ENCODE assay signal across 16 mouse cellular contexts in genomic region chr5:138258078-138258477, GRCm38 (mm10). TPM values are rescaled to one million over a fixed set of nuclear protein-coding genes. Genes with fewer than 3 reads are reported as not detected.
"Had no signal": no experiment of that assay in that cellular context is flagged by ENCODE, and none has a peak within 500 bp of the region (broad histone marks: within the 10 kb centered on the region; RNA-seq: fewer than 3 reads in every experiment).

No protein-coding gene starts in this region.

- H3K9me3 ChIP-seq: midbrain, embryonic 12.5 days; neural tube, embryonic 13.5 days had no signal

- H3K4me2 ChIP-seq: lung, embryonic 14.5 days; midbrain, embryonic 12.5 days; neural tube, embryonic 13.5 days had no signal

- H3K4me3 ChIP-seq: left cerebral cortex, adult 2 months; midbrain, embryonic 12.5 days; neural tube, embryonic 13.5 days had no signal

- ATAC-seq: midbrain, embryonic 16.5 days had no signal

- H3K9ac ChIP-seq: lung, embryonic 14.5 days; midbrain, embryonic 12.5 days; neural tube, embryonic 13.5 days had no signal

- H3K27ac ChIP-seq: left cerebral cortex, adult 2 months; midbrain, embryonic 12.5 days; neural tube, embryonic 13.5 days had no signal

- H3K27me3 ChIP-seq: midbrain, embryonic 12.5 days; neural tube, embryonic 13.5 days had no signal

- DNase-seq: kidney, adult 8-10 months; kidney, postnatal 25 days; lung, embryonic 14.5 days; lung, postnatal 10 days; right cerebral cortex, postnatal 25 days; thymus, postnatal 36 days had no signal

RNA-seq across cellular contexts. Expression of gene Gal3st4, which starts 14.6 kb away (rescaled TPM):
- total RNA-seq: liver, adult 2 months; megakaryocyte-erythroid progenitor cell, adult 5-6 weeks had no signal
- polyA plus RNA-seq: liver, adult 2 months had no signal

RNA-seq across cellular contexts. Expression of gene Gm43720, which starts 21.7 kb away (rescaled TPM):
- total RNA-seq: layer of hippocampus, postnatal 25 days; left cerebral cortex, postnatal 14 days; liver, adult 2 months; megakaryocyte-erythroid progenitor cell, adult 5-6 weeks had no signal
- polyA plus RNA-seq: liver, adult 2 months; midbrain, embryonic 12.5 days; neural tube, embryonic 13.5 days; small intestine, adult 2 months; thymus, postnatal 0 days had no signal
